Mouse (Mus musculus) C2C12 (cell line): ENCODE measurements around the gene Tril. TPM values are rescaled to one million over a fixed set of nuclear protein-coding genes. Genes with fewer than 3 reads are reported as not detected.
A peak's percentile ranks its signal among the peaks of the same experiment; 100 is the strongest.

ENCODE experiments used
- H3K27me3 ChIP-seq: one replicate; pipeline ENCODE4 v1.6.1; 2011; ENCODE audit not compliant: control insufficient read depth, insufficient read depth, insufficient read length
- H3K36me3 ChIP-seq: one replicate; pipeline ENCODE4 v1.6.1; 2011; ENCODE audit not compliant: control insufficient read depth, insufficient read depth
- H3K4me3 ChIP-seq: one replicate; pipeline ENCODE4 v1.5.1; 2011; ENCODE audit warnings: mild to moderate bottlenecking, control low read depth; ENCODE audit not compliant: poor library complexity, insufficient read depth, severe bottlenecking
- H3K79me2 ChIP-seq: one replicate; pipeline ENCODE4 v1.6.1; 2011; ENCODE audit not compliant: control insufficient read depth, insufficient read depth
- H3K79me3 ChIP-seq: one replicate; pipeline ENCODE4 v1.6.1; 2011; ENCODE audit warnings: low read depth, control low read depth
- H3ac ChIP-seq: one replicate; pipeline ENCODE3; 2011; ENCODE audit warnings: low read depth; ENCODE audit not compliant: control insufficient read depth, insufficient read length
- CEBPB ChIP-seq: IDR thresholded peaks from one replicate; pipeline ENCODE4 v1.6.1; 2011; ENCODE audit warnings: low read depth, mild to moderate bottlenecking, control low read depth, moderate library complexity
- CTCF ChIP-seq: IDR thresholded peaks from one replicate; pipeline ENCODE4 v1.5.1; 2011; ENCODE audit not compliant: control insufficient read depth, insufficient read depth, insufficient read length
- FOSL1 ChIP-seq: IDR thresholded peaks from one replicate; pipeline ENCODE4 v1.8.0; 2011; ENCODE audit warnings: mild to moderate bottlenecking, low read length; ENCODE audit not compliant: poor library complexity, insufficient read depth, severe bottlenecking
- MAX ChIP-seq: IDR thresholded peaks from one replicate; pipeline ENCODE4 v1.6.1; 2011; ENCODE audit warnings: mild to moderate bottlenecking, control low read depth
- MYOD1 ChIP-seq: IDR thresholded peaks from one replicate; pipeline ENCODE4 v1.6.1; 2011; ENCODE audit warnings: low read depth; ENCODE audit not compliant: control insufficient read depth, insufficient read length
- MYOG ChIP-seq: IDR thresholded peaks from one replicate; pipeline ENCODE4 v1.6.1; 2011; ENCODE audit not compliant: control insufficient read depth, insufficient read length; ENCODE audit errors: extremely low read depth
- USF1 ChIP-seq: IDR thresholded peaks from one replicate; pipeline ENCODE4 v1.6.1; 2011; ENCODE audit warnings: low read depth, mild to moderate bottlenecking, control low read depth, moderate library complexity
- polyA plus RNA-seq: library from polyadenylated mRNA; unstranded; fragments of >200 nt; fragmentation: generic; extraction: Trizol; gene quantifications from one replicate; pipeline ENCODE4 v1.2.1, GENCODE M21; 2012; ENCODE audit warnings: missing spikeins

Gene Tril
- polyA plus RNA-seq, 1 experiment, result 0.12 TPM

GRCm38 (mm10) chr6:53795788-53796187 lies 24.8 kb downstream of the Tril start:
- H3ac ChIP-seq, result no peak overlapping the region

DNA sequence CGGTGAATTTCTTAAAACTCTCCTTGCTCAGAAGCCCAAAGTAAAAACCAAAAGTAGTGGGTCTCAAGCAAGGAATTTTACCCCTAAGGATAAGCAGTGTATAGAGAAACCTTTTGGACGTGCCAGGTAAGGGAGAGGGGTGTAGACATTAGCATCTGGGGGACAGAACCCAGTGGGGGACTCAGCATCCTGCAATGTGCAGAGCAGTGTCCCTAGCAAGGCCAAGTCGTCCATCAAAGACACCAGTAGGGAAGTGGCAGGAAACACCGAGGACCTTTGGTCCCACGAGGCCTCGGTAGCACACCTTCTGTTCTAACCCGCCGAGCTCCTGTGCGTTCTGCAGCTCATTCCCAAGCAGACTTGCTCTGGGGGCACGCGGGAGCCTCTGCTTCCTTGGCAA lies 25.6 kb downstream of the Tril start:
- no peak for TF ChIP-seq USF1
- TF ChIP-seq CEBPB, result no peak
- no peak for TF ChIP-seq MYOD1
- no peak for TF ChIP-seq MAX
- TF ChIP-seq FOSL1, result no peak
- TF ChIP-seq CTCF, result no peak
- no peak for TF ChIP-seq MYOG
- H3K4me3 ChIP-seq, result no peak overlapping the region
- no peaks in the 10 kb centered on the region for H3K79me3 ChIP-seq
- H3K36me3 ChIP-seq, result no peaks in the 10 kb centered on the region
- H3K27me3 ChIP-seq, result peaks cover 3% of the 10 kb centered on the region
- no peaks in the 10 kb centered on the region for H3K79me2 ChIP-seq
- H3ac ChIP-seq, result no peak overlapping the region

More at GRCm38 (mm10) chr6:53795788-53796187, 24.8 kb downstream of the Tril start:
- Histone ChIP-seq H3K79me3 (no peaks in the 10 kb centered on the region), H3K27me3 (peaks cover 3% of the 10 kb centered on the region), H3K36me3 (no peaks in the 10 kb centered on the region), H3K79me2 (no peaks in the 10 kb centered on the region), H3K4me3 (no peak overlapping the region)
- TF ChIP-seq USF1 (no peak), CEBPB (no peak), FOSL1 (no peak)

- peak; percentile 76 for TF ChIP-seq CTCF
- no peak for TF ChIP-seq MYOD1
- H3K36me3 ChIP-seq, result no peaks in the 10 kb centered on the region
- no peak overlapping the region for H3ac ChIP-seq
- H3K79me2 ChIP-seq, result no peaks in the 10 kb centered on the region
- no peak overlapping the region for H3K4me3 ChIP-seq
- no peaks in the 10 kb centered on the region for H3K79me3 ChIP-seq
- peaks cover 3% of the 10 kb centered on the region for H3K27me3 ChIP-seq
Measured at GRCm38 (mm10) chr6:53794323-53794971, 26.2 kb downstream of the Tril start.

- no peaks in the 10 kb centered on the region for H3K36me3 ChIP-seq
- H3K79me3 ChIP-seq, result no peaks in the 10 kb centered on the region
- TF ChIP-seq CTCF (peak; percentile 64), MYOD1 (no peak)
- H3K79me2 ChIP-seq, result no peaks in the 10 kb centered on the region
- no peak overlapping the region for H3ac ChIP-seq
- no peak overlapping the region for H3K4me3 ChIP-seq
- no peaks in the 10 kb centered on the region for H3K27me3 ChIP-seq
Measured at GRCm38 (mm10) chr6:53782880-53783539, 37.6 kb downstream of the Tril start.

DNA sequence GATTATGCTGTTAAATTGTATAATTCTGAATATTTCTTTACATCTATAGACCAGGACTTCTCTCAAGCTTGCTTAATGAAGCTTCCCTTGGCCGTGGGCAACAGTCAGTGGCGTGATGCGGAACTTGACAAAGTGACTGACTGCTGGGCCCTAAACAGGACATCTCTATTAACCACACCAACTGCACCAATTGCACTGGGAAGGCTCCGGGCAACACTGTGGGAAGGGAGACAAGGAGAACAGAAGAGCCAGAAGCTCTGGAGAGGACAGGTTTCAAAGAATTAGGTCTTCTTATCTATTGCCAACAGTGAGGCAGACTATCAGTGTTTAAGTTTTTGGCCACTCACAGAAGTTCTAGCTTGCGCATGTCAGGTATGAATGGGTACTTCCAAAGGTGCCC lies 38.4 kb downstream of the Tril start:
- Histone ChIP-seq H3K79me3 (no peaks in the 10 kb centered on the region), H3K27me3 (no peaks in the 10 kb centered on the region), H3ac (no peak overlapping the region), H3K4me3 (no peak overlapping the region), H3K79me2 (no peaks in the 10 kb centered on the region), H3K36me3 (no peaks in the 10 kb centered on the region)
- TF ChIP-seq MYOG, result no peak

DNA sequence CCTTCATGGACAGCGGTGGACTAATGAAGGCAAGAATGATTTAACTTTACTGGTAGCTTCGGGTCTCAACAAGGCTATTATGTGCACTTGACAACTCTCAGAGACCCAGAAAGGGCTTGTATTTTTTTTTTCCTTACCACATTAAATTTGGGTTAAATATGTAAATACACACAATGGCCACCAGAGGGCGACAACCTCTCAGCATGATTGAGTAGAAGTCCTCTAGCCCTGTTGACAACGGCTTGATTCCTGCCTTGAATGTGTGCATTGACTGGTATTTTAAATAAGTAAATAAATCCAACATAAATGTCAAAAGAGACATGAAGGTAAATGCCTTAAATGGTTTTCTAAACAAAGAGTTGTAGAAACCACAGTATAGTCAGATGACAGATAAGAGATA lies 39.5 kb downstream of the Tril start:
- no peak for TF ChIP-seq CEBPB
- no peak for TF ChIP-seq CTCF
- TF ChIP-seq MYOG, result no peak
- TF ChIP-seq USF1, result no peak
- TF ChIP-seq MAX, result no peak
- TF ChIP-seq FOSL1, result no peak
- no peak for TF ChIP-seq MYOD1

More for the DNA sequence above, 39.5 kb downstream of the Tril start:
- no peaks in the 10 kb centered on the region for H3K27me3 ChIP-seq
- no peaks in the 10 kb centered on the region for H3K36me3 ChIP-seq
- no peaks in the 10 kb centered on the region for H3K79me3 ChIP-seq
- no peak overlapping the region for H3K4me3 ChIP-seq
- no peak overlapping the region for H3ac ChIP-seq
- H3K79me2 ChIP-seq, result no peaks in the 10 kb centered on the region
